In the genomic region with DNA sequence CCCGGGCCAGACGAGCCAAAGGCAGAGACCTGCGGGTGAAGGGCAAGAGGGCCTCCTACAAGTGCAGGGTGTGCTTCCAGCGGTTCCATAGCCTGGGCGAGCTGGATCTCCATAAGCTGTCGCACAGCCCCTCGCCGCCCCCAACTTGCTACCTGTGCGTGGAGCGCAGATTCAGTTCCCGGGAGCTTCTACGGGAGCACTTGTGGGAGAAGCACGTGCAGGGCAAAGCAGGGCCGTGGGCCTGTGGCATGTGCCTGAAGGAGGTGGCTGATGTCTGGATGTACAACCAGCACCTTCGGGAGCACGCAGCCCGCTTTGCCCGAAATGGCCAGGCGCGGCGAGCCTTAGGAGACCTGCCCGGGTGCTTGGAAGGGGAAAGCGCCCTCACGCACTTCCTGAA, we compare ENCODE assay signal across 9 mouse cellular contexts. TPM values are rescaled to one million over a fixed set of nuclear protein-coding genes. Genes with fewer than 3 reads are reported as not detected.
DNase-seq lines count a peak whose midpoint lies in the region; ATAC-seq and TF ChIP-seq lines count a peak whose summit lies in the region.
"Had no signal": no experiment of that assay in that cellular context is flagged by ENCODE, and none has a peak within 500 bp of the region (broad histone marks: within the 10 kb centered on the region; RNA-seq: fewer than 3 reads in every experiment).

No protein-coding gene starts in this region.

- no peak for DNase-seq in kidney, postnatal 0 days (ENCODE audit: low spot score)
- DNase-seq in kidney, postnatal 10 days = no peak
- DNase-seq in hindbrain, embryonic 14.5 days (ENCODE audit: low spot score) = no peak
- DNase-seq in natural killer cell, adult 2 months (ENCODE audit: low spot score in 2 of 2) = no peak
- no peak for DNase-seq in thymus, postnatal 14 days
- DNase-seq in cerebellum, postnatal 36 days = no peak

- no peaks in the 10 kb centered on the region for H3K9me3 ChIP-seq in kidney, postnatal 0 days (replicated peaks; ENCODE audit: low read length)
- no peaks in the 10 kb centered on the region for H3K9me3 ChIP-seq in embryonic facial prominence, embryonic 13.5 days
- H3K9me3 ChIP-seq in hindbrain, embryonic 14.5 days (ENCODE audit: control insufficient read depth, low read length) = no peaks in the 10 kb centered on the region
- no peaks in the 10 kb centered on the region for H3K9me3 ChIP-seq in midbrain, embryonic 15.5 days

- H3K9ac ChIP-seq in kidney, postnatal 0 days (ENCODE audit: low read depth, low read length) = peak overlapping the region; percentile 43; the same call in 1 of the 2 replicates
- peak overlapping the region; percentile 70 for H3K9ac ChIP-seq in embryonic facial prominence, embryonic 13.5 days
- H3K9ac ChIP-seq in hindbrain, embryonic 14.5 days = peak overlapping the region; percentile 52
- H3K9ac ChIP-seq in midbrain, embryonic 15.5 days = peak overlapping the region; percentile 35

- no peaks in the 10 kb centered on the region for H3K27me3 ChIP-seq in kidney, postnatal 0 days (ENCODE audit: insufficient read depth, low read length)
- H3K27me3 ChIP-seq in embryonic facial prominence, embryonic 13.5 days = peaks cover 36% of the 10 kb centered on the region
- 0 out of 2 replicates have a peak, but pooled peaks cover 3% of the 10 kb centered on the region for H3K27me3 ChIP-seq in hindbrain, embryonic 14.5 days (ENCODE audit: control insufficient read depth, insufficient read depth, low read length)
- peaks cover 11% of the 10 kb centered on the region; the same call in 1 of the 2 replicates for H3K27me3 ChIP-seq in midbrain, embryonic 15.5 days (replicated peaks)

- ATAC-seq in kidney, postnatal 0 days (replicated peaks; ENCODE audit: low FRiP score, low read depth) = no peak
- ATAC-seq in embryonic facial prominence, embryonic 13.5 days (ENCODE audit: insufficient number of reproducible peaks, insufficient read depth, low FRiP score, low TSS enrichment, low read depth) = no peak
- no peak for ATAC-seq in hindbrain, embryonic 14.5 days (ENCODE audit: low FRiP score)
- ATAC-seq in midbrain, embryonic 15.5 days (replicated peaks) = no peak

- peak overlapping the region; percentile 32 for H3K4me3 ChIP-seq in kidney, postnatal 0 days (replicated peaks; ENCODE audit: low read depth, low read length)
- peak overlapping the region; percentile 45 for H3K4me3 ChIP-seq in embryonic facial prominence, embryonic 13.5 days
- peak overlapping the region; percentile 32 for H3K4me3 ChIP-seq in hindbrain, embryonic 14.5 days (replicated peaks; ENCODE audit: low read length)
- H3K4me3 ChIP-seq in midbrain, embryonic 15.5 days = peak overlapping the region; percentile 41
- H3K4me3 ChIP-seq: myocyte had no signal

- no peak for TF ChIP-seq CTCF in kidney, postnatal 0 days (IDR thresholded peaks at IDR 0.05; ENCODE audit: low read depth)

- no peaks in the 10 kb centered on the region; the same call in 1 of the 2 replicates for H3K4me1 ChIP-seq in kidney, postnatal 0 days (replicated peaks; ENCODE audit: insufficient read depth, low read length)
- H3K4me1 ChIP-seq in embryonic facial prominence, embryonic 13.5 days = peaks cover 17% of the 10 kb centered on the region
- no peaks in the 10 kb centered on the region; the same call in none of the 2 replicates for H3K4me1 ChIP-seq in hindbrain, embryonic 14.5 days (replicated peaks; ENCODE audit: control insufficient read depth, insufficient read depth, low read length)
- peaks cover 24% of the 10 kb centered on the region for H3K4me1 ChIP-seq in midbrain, embryonic 15.5 days

- 60% methylated on average over 24 of the region's 24 CpGs for WGBS in kidney, postnatal 0 days
- WGBS in embryonic facial prominence, embryonic 13.5 days = 60% methylated on average over 24 of the region's 24 CpGs
- WGBS in hindbrain, embryonic 14.5 days = 65% methylated on average over 24 of the region's 24 CpGs
- 55% methylated on average over 24 of the region's 24 CpGs for WGBS in midbrain, embryonic 15.5 days

- no peaks in the 10 kb centered on the region for H3K36me3 ChIP-seq in kidney, postnatal 0 days (ENCODE audit: insufficient read depth, low read length)
- H3K36me3 ChIP-seq in embryonic facial prominence, embryonic 13.5 days = no peaks in the 10 kb centered on the region; the same call in 1 of the 2 replicates
- H3K36me3 ChIP-seq in hindbrain, embryonic 14.5 days (replicated peaks; ENCODE audit: control insufficient read depth, insufficient read depth) = no peaks in the 10 kb centered on the region
- H3K36me3 ChIP-seq in midbrain, embryonic 15.5 days (replicated peaks) = no peaks in the 10 kb centered on the region

- H3K4me2 ChIP-seq in kidney, postnatal 0 days (ENCODE audit: low read length) = peak overlapping the region; percentile 62
- peak overlapping the region; percentile 74 for H3K4me2 ChIP-seq in embryonic facial prominence, embryonic 13.5 days
- H3K4me2 ChIP-seq in hindbrain, embryonic 14.5 days (replicated peaks) = peak overlapping the region; percentile 61
- H3K4me2 ChIP-seq in midbrain, embryonic 15.5 days = peak overlapping the region; percentile 68

- H3K27ac ChIP-seq in kidney, postnatal 0 days = no peak overlapping the region
- no peak overlapping the region for H3K27ac ChIP-seq in embryonic facial prominence, embryonic 13.5 days
- no peak overlapping the region for H3K27ac ChIP-seq in hindbrain, embryonic 14.5 days
- no peak overlapping the region for H3K27ac ChIP-seq in midbrain, embryonic 15.5 days

RNA-seq across cellular contexts. Expression of gene Zfpm1, which starts 13.1 kb away (rescaled TPM):
- polyA plus RNA-seq in kidney, postnatal 0 days (2015; fragmentation: Nextera tagmentation; extraction: Ambion mirVana) = 1.4 and 2.3 TPM in 2 replicates
- polyA plus RNA-seq in embryonic facial prominence, embryonic 13.5 days (2015; fragmentation: Nextera tagmentation; extraction: Ambion mirVana) = 1.7 and 1.8 TPM in 2 replicates
- polyA plus RNA-seq in hindbrain, embryonic 14.5 days (2014; fragmentation: Nextera tagmentation; extraction: Ambion mirVana) = 1.8 and 2.0 TPM in 2 replicates
- 1.5 and 1.8 TPM in 2 replicates for polyA plus RNA-seq in midbrain, embryonic 15.5 days (2015; fragmentation: Nextera tagmentation; extraction: Ambion mirVana)
